Mouse (Mus musculus) thymus, postnatal 25 days (tissue): ENCODE results near the gene Htr6.

ENCODE experiments used
- DNase-seq: peaks from one replicate; pipeline ENCODE4 v3.0.0; 2022

Htr6 gene

DNA sequence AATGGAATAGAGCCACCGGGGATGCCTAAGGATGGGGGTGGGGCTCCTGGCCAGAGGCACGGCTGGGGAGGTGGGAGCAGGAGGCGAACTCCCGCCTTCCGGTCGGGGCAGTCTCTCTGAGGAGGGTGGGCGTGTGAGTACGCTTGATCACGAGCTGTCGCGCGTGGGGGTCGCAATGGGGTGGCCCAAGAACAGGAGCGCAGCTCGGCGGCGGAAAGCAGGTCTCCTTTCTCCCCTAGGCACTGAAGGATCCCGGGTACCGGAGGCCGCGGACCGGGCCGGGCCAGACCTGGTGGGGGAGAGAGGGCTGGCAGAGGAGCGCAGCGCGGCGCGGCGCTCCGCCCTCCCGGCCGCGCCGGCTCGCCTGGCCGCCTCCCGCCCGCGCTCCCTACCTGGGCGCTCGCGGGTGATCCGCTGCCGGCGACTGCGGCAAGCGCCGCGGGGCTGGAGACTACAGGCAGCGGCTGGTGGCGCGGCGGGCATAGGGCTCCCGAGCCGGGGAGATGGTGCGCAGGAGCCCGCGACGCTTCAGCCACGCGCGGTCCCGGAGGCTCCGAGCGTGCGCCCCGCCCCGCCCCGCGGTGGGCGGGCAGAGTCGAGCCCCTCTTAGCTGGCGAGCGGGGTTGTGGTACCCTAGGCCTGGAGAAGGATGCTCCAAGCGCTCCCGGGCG is at the start of gene Htr6:
Htr6 (minus strand) TSS at position 530 of the 671 bp plus-strand sequence.
- no peak for DNase-seq

DNA sequence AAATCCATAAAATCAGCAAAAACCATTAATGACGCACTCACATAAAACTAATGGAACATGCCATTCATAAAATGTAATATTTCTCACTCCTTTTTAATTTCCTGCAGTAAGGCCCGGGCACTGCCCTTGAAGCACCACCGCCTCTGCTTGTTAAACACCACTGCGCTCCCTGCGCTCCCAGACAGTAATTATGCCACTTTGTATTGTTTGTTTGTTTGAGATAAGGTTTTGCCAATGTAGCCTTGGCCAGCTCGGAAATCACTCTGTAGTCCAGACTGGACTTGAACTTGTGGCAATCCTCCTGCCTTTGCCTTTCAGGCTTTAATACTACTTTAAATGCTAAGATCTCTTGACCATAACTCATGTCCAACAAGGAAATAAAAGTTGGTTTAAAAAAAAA is 49.6 kb upstream of the Htr6 start:
- no peak for DNase-seq

GRCm38 (mm10) chr4:139122557-139122956 is 47.2 kb upstream of the Htr6 start:
- DNase-seq: no peak

DNA sequence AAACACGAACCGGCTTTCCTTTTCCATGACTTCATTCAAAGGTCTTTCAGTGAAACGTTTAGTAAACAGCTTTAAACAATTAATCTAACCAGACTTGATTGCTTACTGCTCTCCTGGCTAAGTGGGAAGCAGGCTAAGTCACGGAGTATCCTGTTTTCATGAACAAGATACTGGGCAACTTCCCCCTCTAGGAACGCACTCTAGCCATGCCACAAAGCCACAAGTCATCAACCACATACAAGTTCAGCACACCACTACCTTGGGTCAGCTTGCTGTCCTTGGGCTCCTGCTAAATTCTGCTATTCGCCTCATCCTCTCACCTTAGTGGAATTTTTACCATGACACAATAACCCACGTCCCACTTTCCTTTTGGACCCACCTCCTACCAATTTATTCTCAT is 45.6 kb upstream of the Htr6 start:
- no peak for DNase-seq

- no peak for DNase-seq
These were observed 45.0 kb upstream of the Htr6 start for GRCm38 (mm10) chr4:139120281-139120814.

DNA sequence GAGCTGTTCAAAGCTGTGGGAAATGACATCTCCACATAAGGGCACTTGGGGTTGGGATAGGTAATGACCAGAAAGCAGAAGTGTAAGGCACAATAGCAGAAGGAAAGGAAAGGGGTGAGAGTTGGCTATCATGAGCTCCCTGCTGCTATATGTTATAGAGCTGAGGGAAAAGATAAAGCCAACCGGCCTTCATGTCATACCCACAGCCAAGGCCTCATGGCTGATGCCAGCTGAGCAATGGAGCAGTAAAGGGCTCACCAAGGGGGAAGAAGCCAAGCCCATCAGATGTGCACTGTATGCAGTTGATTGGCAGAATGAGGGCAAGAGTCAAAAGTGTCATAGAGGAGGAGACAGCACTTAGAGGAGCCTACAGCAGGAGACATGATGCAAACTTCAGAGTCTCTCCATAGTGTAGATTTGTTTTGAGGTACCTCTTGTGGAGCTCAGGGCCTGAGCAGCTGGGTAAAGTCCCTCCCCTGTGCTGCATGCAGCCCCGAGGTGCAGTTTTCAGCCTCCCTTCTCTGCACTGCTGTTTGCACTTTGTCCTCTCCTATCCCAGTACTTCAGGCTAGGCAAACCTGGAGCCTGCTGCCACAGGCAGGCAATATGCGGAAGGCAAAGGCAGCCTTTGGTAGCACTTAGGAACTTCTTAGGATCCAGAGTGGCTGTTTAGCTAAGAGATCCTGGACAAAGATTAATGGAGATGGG is 41.1 kb upstream of the Htr6 start:
- no peak for DNase-seq

DNA sequence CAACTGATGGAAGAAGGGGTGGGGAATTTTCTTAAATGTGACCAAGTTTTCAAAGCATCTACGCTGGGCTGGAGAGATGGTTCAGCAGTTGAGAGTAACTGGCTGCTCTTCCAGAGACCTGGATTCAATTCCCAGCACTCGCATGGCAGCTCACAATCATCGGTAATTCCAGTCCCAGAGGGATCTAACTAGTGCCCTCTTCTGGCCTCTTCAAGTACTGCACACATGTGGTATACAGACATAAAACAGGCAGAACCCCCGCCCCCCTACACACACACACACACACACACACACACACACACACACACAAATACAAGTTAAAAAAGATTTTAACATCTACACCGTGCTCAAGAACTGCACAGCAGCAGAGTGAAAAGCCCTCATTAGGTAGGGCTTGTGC is 40.4 kb upstream of the Htr6 start:
- no peak for DNase-seq

DNA sequence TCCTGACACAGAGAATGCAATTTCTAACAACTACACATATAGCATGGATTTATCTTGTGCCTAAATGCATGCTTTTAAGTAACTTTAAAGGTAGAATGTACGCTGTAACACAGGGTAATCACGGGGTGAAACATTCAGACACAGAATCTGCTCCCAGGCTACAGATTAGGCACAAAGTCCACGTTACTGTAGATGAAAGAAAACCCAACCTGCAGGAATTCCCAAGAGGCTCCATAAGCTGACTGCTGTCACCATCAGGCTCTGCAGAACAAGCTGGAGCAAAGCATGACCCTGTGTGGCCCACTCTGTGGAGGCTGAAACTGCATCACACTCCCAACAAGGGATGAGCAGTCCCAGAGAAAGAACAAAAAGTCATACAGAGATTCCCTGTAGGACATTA is 37.1 kb upstream of the Htr6 start:
- no peak for DNase-seq

GRCm38 (mm10) chr4:139111421-139111820 is 36.1 kb upstream of the Htr6 start:
- DNase-seq: no peak

DNA sequence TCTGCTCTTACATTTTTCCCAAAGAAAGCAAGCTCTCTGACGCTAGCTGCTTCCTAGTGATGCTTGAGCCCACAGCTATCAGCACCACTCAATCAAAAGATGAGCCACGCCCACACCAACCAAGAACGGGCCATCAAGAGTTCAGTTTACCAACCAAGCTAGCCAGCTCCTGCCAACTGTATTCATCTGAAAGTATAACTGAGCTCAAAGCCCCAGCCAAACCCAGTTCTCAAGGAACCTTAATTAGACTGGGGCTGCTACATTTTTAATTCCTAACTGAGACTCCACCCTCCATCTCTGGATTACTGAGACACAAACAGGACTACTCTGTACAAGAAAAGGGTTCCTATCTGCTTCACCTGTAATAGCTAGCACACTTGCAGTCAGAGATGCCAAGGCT is 35.5 kb upstream of the Htr6 start:
- DNase-seq: no peak

GRCm38 (mm10) chr4:139105453-139105852 is 30.1 kb upstream of the Htr6 start:
- no peak for DNase-seq

DNA sequence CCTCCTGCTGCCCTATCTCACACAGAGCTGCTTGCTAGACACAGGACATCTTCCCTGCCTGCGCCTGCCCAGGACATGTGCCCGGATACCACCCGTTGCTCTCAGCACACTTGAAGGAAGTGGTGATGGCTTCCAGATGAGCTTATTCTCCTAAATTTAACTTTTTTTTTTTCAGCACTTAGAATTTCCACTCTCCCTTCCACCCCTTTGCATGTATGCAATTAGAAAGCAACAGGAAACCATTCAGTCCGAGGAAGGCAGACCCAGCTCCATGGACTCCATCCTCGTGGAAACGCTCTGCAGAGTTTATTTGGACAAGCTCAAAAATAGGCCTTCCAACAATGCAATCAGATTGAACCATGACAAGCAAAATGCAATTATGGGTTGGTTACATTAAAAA is 26.2 kb upstream of the Htr6 start:
- DNase-seq: no peak

DNA sequence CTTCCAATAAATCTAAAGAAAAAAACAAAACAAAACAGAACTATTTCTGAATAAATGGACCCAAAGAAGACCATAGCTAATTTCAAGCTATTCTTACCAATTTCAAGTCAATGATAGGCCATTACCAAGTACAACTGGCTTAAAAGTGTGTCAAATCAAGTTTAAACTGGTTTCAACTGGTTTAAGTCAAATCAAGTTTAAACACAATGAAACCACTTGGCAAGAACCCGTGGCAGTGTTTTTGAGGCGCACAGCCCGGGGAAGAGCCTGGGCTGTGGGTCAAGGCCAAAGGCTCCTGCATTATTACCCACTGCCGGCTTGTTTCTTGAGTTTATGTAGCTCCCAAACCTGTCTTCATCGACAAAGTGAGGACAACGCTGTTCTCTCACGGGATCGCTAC is 25.0 kb upstream of the Htr6 start:
- DNase-seq: no peak

DNA sequence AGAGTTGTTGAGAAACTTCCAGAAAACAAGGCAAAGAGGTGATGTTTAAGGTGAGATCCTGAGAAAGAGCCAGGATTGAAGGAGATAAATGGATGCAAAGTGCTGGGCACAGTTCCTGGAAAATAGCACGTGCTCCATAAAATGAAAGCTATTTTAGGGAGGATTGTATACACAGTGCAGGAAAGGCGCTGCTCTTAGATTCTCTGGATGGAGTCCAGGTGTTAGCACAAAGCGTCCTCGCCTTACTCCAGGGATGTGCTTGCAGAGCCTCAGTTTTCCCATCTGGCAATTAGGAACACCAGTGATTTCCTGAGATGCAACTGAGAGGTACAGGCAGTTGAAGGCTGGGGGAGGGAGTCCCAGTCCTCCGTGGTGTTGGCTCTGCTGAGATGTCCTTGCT is 20.8 kb upstream of the Htr6 start:
- DNase-seq: no peak

DNA sequence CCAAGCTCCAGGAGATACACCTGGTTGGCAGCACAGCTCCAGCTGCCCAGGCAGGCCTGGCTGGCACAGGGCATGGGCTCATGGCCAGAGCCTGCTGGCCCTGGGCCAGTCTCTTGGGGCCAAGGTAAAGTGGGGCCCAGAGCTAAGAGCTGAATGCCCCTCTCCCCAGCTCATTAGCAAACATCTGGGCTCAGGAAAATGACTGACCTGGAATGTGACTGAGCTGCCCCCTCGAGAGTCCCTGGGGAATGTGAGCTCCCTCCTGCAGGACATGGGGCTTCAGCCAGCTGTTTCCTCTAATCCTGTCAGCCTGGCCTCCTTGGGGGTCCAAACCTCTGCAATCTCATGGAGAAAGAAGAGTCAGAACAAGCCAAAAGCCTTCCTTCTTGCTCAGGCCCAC is 20.0 kb upstream of the Htr6 start:
- DNase-seq: no peak

DNA sequence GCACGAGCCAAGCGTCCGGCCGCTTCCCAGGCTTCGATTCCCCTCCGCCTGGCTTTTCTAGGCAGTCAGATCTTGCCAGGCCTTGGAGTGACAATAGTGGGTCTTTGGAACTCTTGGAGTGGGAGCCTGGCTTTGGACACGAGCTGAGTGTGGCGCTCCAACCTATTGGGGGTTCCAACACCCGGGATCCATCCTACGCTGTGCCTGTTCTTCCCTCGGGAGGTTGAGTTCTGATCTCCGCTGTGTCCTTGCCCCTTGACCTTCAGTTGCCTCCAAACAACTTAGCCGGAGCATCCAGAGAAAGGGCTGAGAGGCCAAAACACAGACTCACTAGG is 17.8 kb upstream of the Htr6 start:
- no peak for DNase-seq

GRCm38 (mm10) chr4:139092356-139093195 is 17.2 kb upstream of the Htr6 start, which contains the start of gene Nbl1:
Gene Nbl1 (minus strand): TSS chr4:139092993.
- no peak for DNase-seq

- DNase-seq: no peak
These were observed 16.3 kb upstream of the Htr6 start for GRCm38 (mm10) chr4:139091478-139092355.

GRCm38 (mm10) chr4:139091066-139091465 is 15.7 kb upstream of the Htr6 start:
- no peak for DNase-seq

DNA sequence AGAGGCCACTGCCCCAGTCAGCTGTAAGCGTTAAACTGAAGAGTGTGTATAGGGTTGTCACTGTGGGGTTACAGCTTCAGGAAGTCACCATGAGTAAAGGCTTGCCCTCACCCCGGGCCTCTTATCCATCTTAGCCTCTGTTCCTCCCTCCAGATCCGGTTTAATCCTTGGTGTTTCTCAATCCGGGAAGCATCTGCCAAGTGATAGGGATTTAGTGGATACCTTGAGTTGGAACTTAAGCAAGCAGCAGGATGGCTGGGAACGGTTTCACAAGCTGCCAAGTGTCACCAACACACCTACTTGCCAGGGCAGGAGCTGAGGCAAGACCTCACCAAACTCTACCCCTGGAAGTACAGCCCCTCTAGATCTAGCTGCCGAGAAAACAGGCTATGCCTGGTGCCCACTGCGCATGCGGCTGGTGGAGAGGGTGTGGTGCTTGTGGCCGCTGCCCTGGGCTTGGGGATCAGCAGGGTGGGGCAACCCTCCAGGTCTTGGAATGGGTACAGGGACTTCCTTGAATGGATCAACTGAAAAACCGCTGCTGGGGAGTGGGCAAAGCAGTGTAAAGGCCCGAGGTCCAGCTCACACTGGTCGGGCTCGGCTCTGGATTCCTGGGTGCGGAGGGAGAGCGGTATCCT is 15.1 kb upstream of the Htr6 start:
- no peak for DNase-seq

DNA sequence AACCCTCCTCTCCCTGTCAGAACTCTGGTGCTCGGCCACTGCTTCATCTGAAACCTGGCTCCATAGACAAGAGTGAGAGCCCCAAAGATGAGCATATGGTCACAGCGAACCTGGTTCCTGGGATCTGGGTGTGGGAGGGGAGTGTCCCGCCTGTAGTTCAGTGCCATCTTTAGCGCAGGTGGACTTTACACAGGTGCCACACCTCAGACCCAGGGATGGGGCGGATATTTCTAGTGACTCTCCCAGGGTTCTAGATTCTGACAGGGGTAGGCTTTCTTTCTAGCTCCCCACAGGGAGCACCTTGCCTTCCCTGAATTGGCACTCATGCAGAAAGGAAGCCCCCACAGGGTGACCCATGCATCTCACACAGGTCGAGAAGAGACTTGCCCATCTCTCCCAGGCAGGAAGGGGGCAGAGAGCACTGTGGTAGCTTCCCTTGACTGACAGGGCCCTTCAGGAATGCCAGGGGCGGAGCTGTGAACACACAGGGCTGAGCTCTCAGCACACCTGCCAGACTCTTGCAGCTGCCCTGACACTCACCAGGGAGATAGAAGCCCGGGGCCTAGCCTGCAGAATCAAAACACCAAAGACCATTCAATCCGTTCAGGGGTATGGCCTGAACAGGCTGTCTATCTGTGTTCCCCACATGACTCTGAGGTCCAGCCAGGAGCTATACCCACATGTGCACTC is 13.8 kb upstream of the Htr6 start:
- DNase-seq: no peak

DNA sequence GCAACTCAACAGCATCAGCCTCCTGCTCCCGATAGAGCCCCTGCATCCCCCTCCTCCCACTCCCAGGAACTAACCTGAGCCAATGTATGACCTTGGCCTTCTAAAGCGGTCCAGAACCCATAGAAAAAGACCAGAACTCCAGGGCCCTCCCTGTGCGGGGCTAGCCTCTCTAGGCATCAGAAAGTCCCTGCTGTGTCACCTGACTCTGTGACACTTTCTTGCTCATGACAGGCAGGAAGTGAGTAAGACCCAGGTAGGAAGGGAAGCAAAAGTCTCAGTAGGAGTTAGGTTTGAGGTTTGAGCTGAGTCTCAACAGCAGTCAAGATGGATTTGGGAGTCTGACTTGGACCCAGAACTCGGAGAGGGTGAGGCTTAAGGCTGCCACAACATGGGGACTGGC is 11.6 kb upstream of the Htr6 start:
- no peak for DNase-seq
